Comparison of ENCODE assay signal across 8 mouse cellular contexts in genomic region chr7:84151001-84151959, GRCm38 (mm10). TPM values are rescaled to one million over a fixed set of nuclear protein-coding genes. Genes with fewer than 3 reads are reported as not detected.
DNase-seq lines count a peak whose midpoint lies in the region; ATAC-seq lines count a peak whose summit lies in the region.

Gene Abhd17c (minus strand): TSS chr7:84151893.

- peak; percentile 78 for ATAC-seq in intestine, embryonic 14.5 days (replicated peaks; ENCODE audit: low FRiP score, low TSS enrichment, low read depth)
- peak; percentile 75 for ATAC-seq in limb, embryonic 11.5 days (ENCODE audit: insufficient number of reproducible peaks, low FRiP score, low TSS enrichment, low read depth)
- peak; percentile 78 for ATAC-seq in midbrain, embryonic 16.5 days

- WGBS in intestine, embryonic 14.5 days: under 1% methylated on average over 94 of the region's 109 CpGs
- WGBS in limb, embryonic 11.5 days: under 1% methylated on average over 88 of the region's 109 CpGs
- WGBS in midbrain, embryonic 16.5 days: under 1% methylated on average over 109 of the region's 109 CpGs

- peak within 1 kb of the TSS; percentile 92 for H3K27ac ChIP-seq in intestine, embryonic 14.5 days (ENCODE audit: low read depth)
- H3K27ac ChIP-seq in limb, embryonic 11.5 days (replicated peaks; ENCODE audit: low read depth, low read length): peak within 1 kb of the TSS; percentile 90
- H3K27ac ChIP-seq in midbrain, embryonic 16.5 days (ENCODE audit: low read length): peak within 1 kb of the TSS; percentile 96

- peak; percentile 38 to 51 for DNase-seq in layer of hippocampus, adult 18-20 months (ENCODE audit: low spot score in 2 of 2)
- DNase-seq in layer of hippocampus, adult 9-10 months (ENCODE audit: low spot score): no peak
- DNase-seq in embryo, embryonic 11 days: peak; percentile 75
- DNase-seq in gastrocnemius, postnatal 36 days: peak; percentile 7 to 31
- DNase-seq in intestine, embryonic 14.5 days (ENCODE audit: low spot score): peak; percentile 87
- peak; percentile 77 for DNase-seq in limb, embryonic 11.5 days (ENCODE audit: low spot score)
- peak; percentile 57 to 61 for DNase-seq in spleen, postnatal 10 days (ENCODE audit: low spot score in 2 of 2)

- peak within 1 kb of the TSS; percentile 80 for H3K4me2 ChIP-seq in intestine, embryonic 14.5 days (ENCODE audit: low read length)
- H3K4me2 ChIP-seq in limb, embryonic 11.5 days (ENCODE audit: low read depth, severe bottlenecking): peak within 1 kb of the TSS; percentile 66
- H3K4me2 ChIP-seq in midbrain, embryonic 16.5 days (ENCODE audit: low read length): peak within 1 kb of the TSS; percentile 99

- peaks cover 9% of the 10 kb centered on the region for H3K4me1 ChIP-seq in intestine, embryonic 14.5 days (replicated peaks; ENCODE audit: control insufficient read depth, insufficient read depth, low read length)
- peaks cover 12% of the 10 kb centered on the region for H3K4me1 ChIP-seq in limb, embryonic 11.5 days (ENCODE audit: control insufficient read depth, insufficient read depth, low read length)
- peaks cover 27% of the 10 kb centered on the region for H3K4me1 ChIP-seq in midbrain, embryonic 16.5 days (ENCODE audit: control insufficient read depth, insufficient read depth, low read length)

- H3K9me3 ChIP-seq in intestine, embryonic 14.5 days (ENCODE audit: control insufficient read depth, low read length): no peaks in the 10 kb centered on the region
- H3K9me3 ChIP-seq in limb, embryonic 11.5 days (ENCODE audit: control insufficient read depth, low read length): no peaks in the 10 kb centered on the region
- no peaks in the 10 kb centered on the region; the same call in 1 of the 2 replicates for H3K9me3 ChIP-seq in midbrain, embryonic 16.5 days (replicated peaks; ENCODE audit: control insufficient read depth, low read length, poor library complexity, severe bottlenecking)

- H3K36me3 ChIP-seq in intestine, embryonic 14.5 days (ENCODE audit: control insufficient read depth, insufficient read depth, low read length): no peaks in the 10 kb centered on the region
- H3K36me3 ChIP-seq in limb, embryonic 11.5 days (ENCODE audit: control insufficient read depth, insufficient read depth, low read length): no peaks in the 10 kb centered on the region
- no peaks in the 10 kb centered on the region for H3K36me3 ChIP-seq in midbrain, embryonic 16.5 days (ENCODE audit: control insufficient read depth, insufficient read depth, low read length)

- H3K9ac ChIP-seq in intestine, embryonic 14.5 days (ENCODE audit: low read length): peak within 1 kb of the TSS; percentile 91
- peak within 1 kb of the TSS; percentile 94 for H3K9ac ChIP-seq in limb, embryonic 11.5 days (ENCODE audit: low read length)
- peak within 1 kb of the TSS; percentile 94 for H3K9ac ChIP-seq in midbrain, embryonic 16.5 days (ENCODE audit: low read depth, low read length)

- no peaks in the 10 kb centered on the region for H3K27me3 ChIP-seq in intestine, embryonic 14.5 days (replicated peaks; ENCODE audit: control insufficient read depth, insufficient read depth, low read length)
- H3K27me3 ChIP-seq in limb, embryonic 11.5 days (ENCODE audit: control insufficient read depth, insufficient read depth, low read length): no peaks in the 10 kb centered on the region
- no peaks in the 10 kb centered on the region for H3K27me3 ChIP-seq in midbrain, embryonic 16.5 days (ENCODE audit: control insufficient read depth, insufficient read depth, low read depth, low read length)

- intact Hi-C loops in gastrocnemius, postnatal 36 days (cut with DNase I): no loop called here

- H3K4me3 ChIP-seq in intestine, embryonic 14.5 days (ENCODE audit: low read depth, low read length): peak within 1 kb of the TSS; percentile 77
- peak within 1 kb of the TSS; percentile 76 for H3K4me3 ChIP-seq in limb, embryonic 11.5 days (ENCODE audit: low read depth, low read length)
- peak within 1 kb of the TSS; percentile 95 for H3K4me3 ChIP-seq in midbrain, embryonic 16.5 days (ENCODE audit: low read depth, low read length)

RNA-seq across cellular contexts. Expression of gene Abhd17c, which starts in this region (rescaled TPM):
- total RNA-seq in layer of hippocampus, adult 18-20 months (2021): 10 to 100 TPM; 56.1 to 56.3 TPM
- 1 to 10 TPM; 5.3 to 6.5 TPM for total RNA-seq in gastrocnemius, postnatal 36 days (2021)
- 20.6 and 41.9 TPM in 2 replicates for polyA plus RNA-seq in intestine, embryonic 14.5 days (2014; fragmentation: Nextera tagmentation; extraction: Ambion mirVana)
- 51.8 and 57.1 TPM in 2 replicates for polyA plus RNA-seq in limb, embryonic 11.5 days (2014; fragmentation: Nextera tagmentation; extraction: Ambion mirVana)
- 18.7 and 26.9 TPM in 2 replicates for polyA plus RNA-seq in midbrain, embryonic 16.5 days (2015; fragmentation: Nextera tagmentation; extraction: Ambion mirVana)

Comparison
In these comparisons a context has a peak if more than half of its experiments do, and no peak if none do; other contexts are left out.
1. RNA of gene Abhd17c (total RNA-seq): 56.1 to 56.3 TPM in layer of hippocampus, adult 18-20 months; 5.3 to 6.5 TPM in gastrocnemius, postnatal 36 days; every median in the first group is over 4 times any median in the second.
2. Peak in every context shown above with its lines, with median percentiles within 50 percentile points of each other: ATAC-seq, H3K27ac ChIP-seq, H3K4me2 ChIP-seq, H3K4me3 ChIP-seq and H3K9ac ChIP-seq.